Mouse (Mus musculus): Measurements from ENCODE around the gene Rasgrf2. TPM values are rescaled to one million over a fixed set of nuclear protein-coding genes. Genes with fewer than 3 reads are reported as not detected.

Gene Rasgrf2
- polyA plus RNA-seq, 1 experiment from 2014 or later: 0.41 TPM

GRCm38 (mm10) chr13:91884714-91885386, 246.6 kb downstream of the Rasgrf2 start:
- Histone ChIP-seq H3K4me3 (ENCODE audit: low read length) (no peak overlapping the region), H3K9me3 (replicated peaks; ENCODE audit: control insufficient read depth, low read length) (no peaks in the 10 kb centered on the region), H3K36me3 (ENCODE audit: control insufficient read depth, insufficient read depth) (no peaks in the 10 kb centered on the region), H3K9ac (ENCODE audit: low read length) (no peak overlapping the region), H3K27me3 (ENCODE audit: control insufficient read depth, insufficient read depth, low read length) (no peaks in the 10 kb centered on the region), H3K4me2 (ENCODE audit: low read depth, low read length) (no peak overlapping the region), H3K27ac (ENCODE audit: low read length) (no peak overlapping the region), H3K4me1 (ENCODE audit: control insufficient read depth, insufficient read depth, low read length) (no peaks in the 10 kb centered on the region)
- ATAC-seq (replicated peaks; ENCODE audit: extremely low read depth, insufficient read depth, low FRiP score): no peak
- WGBS: 80% methylated on average over 5 of the region's 5 CpGs

GRCm38 (mm10) chr13:91881837-91882480, 249.5 kb downstream of the Rasgrf2 start:
- no peak overlapping the region for H3K4me2 ChIP-seq (ENCODE audit: low read depth, low read length)
- no peaks in the 10 kb centered on the region for H3K9me3 ChIP-seq (replicated peaks; ENCODE audit: control insufficient read depth, low read length)
- no peaks in the 10 kb centered on the region for H3K36me3 ChIP-seq (ENCODE audit: control insufficient read depth, insufficient read depth)
- H3K4me3 ChIP-seq (ENCODE audit: low read length): no peak overlapping the region
- ATAC-seq (replicated peaks; ENCODE audit: extremely low read depth, insufficient read depth, low FRiP score): no peak
- H3K27me3 ChIP-seq (ENCODE audit: control insufficient read depth, insufficient read depth, low read length): no peaks in the 10 kb centered on the region
- 61% methylated on average over 9 of the region's 9 CpGs for WGBS
- H3K27ac ChIP-seq (ENCODE audit: low read length): no peak overlapping the region
- H3K4me1 ChIP-seq (ENCODE audit: control insufficient read depth, insufficient read depth, low read length): peaks cover 13% of the 10 kb centered on the region
- H3K9ac ChIP-seq (ENCODE audit: low read length): no peak overlapping the region

GRCm38 (mm10) chr13:91880256-91880655, 251.2 kb downstream of the Rasgrf2 start:
- Histone ChIP-seq H3K27me3 (ENCODE audit: control insufficient read depth, insufficient read depth, low read length) (no peaks in the 10 kb centered on the region), H3K4me2 (ENCODE audit: low read depth, low read length) (no peak overlapping the region), H3K4me1 (ENCODE audit: control insufficient read depth, insufficient read depth, low read length) (peaks cover 22% of the 10 kb centered on the region), H3K36me3 (ENCODE audit: control insufficient read depth, insufficient read depth) (no peaks in the 10 kb centered on the region), H3K9ac (ENCODE audit: low read length) (no peak overlapping the region), H3K4me3 (ENCODE audit: low read length) (no peak overlapping the region), H3K9me3 (replicated peaks; ENCODE audit: control insufficient read depth, low read length) (no peaks in the 10 kb centered on the region), H3K27ac (ENCODE audit: low read length) (no peak overlapping the region)
- 93% methylated on average over 4 of the region's 4 CpGs for WGBS
- no peak for ATAC-seq (replicated peaks; ENCODE audit: extremely low read depth, insufficient read depth, low FRiP score)

GRCm38 (mm10) chr13:91877996-91878395, 253.5 kb downstream of the Rasgrf2 start:
- Histone ChIP-seq H3K4me2 (ENCODE audit: low read depth, low read length) (peak overlapping the region; percentile 53), H3K27ac (ENCODE audit: low read length) (peak overlapping the region; percentile 92), H3K4me1 (ENCODE audit: control insufficient read depth, insufficient read depth, low read length) (peaks cover 29% of the 10 kb centered on the region), H3K27me3 (ENCODE audit: control insufficient read depth, insufficient read depth, low read length) (no peaks in the 10 kb centered on the region), H3K9me3 (replicated peaks; ENCODE audit: control insufficient read depth, low read length) (no peaks in the 10 kb centered on the region), H3K4me3 (ENCODE audit: low read length) (peak overlapping the region; percentile 18), H3K9ac (ENCODE audit: low read length) (peak overlapping the region; percentile 27; the same call in 1 of the 2 replicates), H3K36me3 (ENCODE audit: control insufficient read depth, insufficient read depth) (no peaks in the 10 kb centered on the region)
- WGBS: 69% methylated on average over 3 of the region's 3 CpGs
- ATAC-seq (replicated peaks; ENCODE audit: extremely low read depth, insufficient read depth, low FRiP score): no peak

GRCm38 (mm10) chr13:91877350-91877749, 254.1 kb downstream of the Rasgrf2 start:
- Histone ChIP-seq H3K4me3 (ENCODE audit: low read length) (peak overlapping the region; percentile 18), H3K9me3 (replicated peaks; ENCODE audit: control insufficient read depth, low read length) (no peaks in the 10 kb centered on the region), H3K36me3 (ENCODE audit: control insufficient read depth, insufficient read depth) (no peaks in the 10 kb centered on the region), H3K4me2 (ENCODE audit: low read depth, low read length) (peak overlapping the region; percentile 53), H3K4me1 (ENCODE audit: control insufficient read depth, insufficient read depth, low read length) (peaks cover 29% of the 10 kb centered on the region), H3K9ac (ENCODE audit: low read length) (peak overlapping the region; percentile 57), H3K27me3 (ENCODE audit: control insufficient read depth, insufficient read depth, low read length) (no peaks in the 10 kb centered on the region), H3K27ac (ENCODE audit: low read length) (peak overlapping the region; percentile 92)
- peak; percentile 86 for ATAC-seq (replicated peaks; ENCODE audit: extremely low read depth, insufficient read depth, low FRiP score)
- WGBS: 38% methylated on average over 10 of the region's 10 CpGs

GRCm38 (mm10) chr13:91876741-91877349, 254.6 kb downstream of the Rasgrf2 start, which contains the start of gene Ckmt2:
Gene Ckmt2 (minus strand): TSS chr13:91876885.
- Histone ChIP-seq H3K4me2 (ENCODE audit: low read depth, low read length) (peak within 1 kb of the TSS; percentile 53), H3K9me3 (replicated peaks; ENCODE audit: control insufficient read depth, low read length) (no peaks in the 10 kb centered on the region), H3K4me1 (ENCODE audit: control insufficient read depth, insufficient read depth, low read length) (peaks cover 29% of the 10 kb centered on the region), H3K4me3 (ENCODE audit: low read length) (peak within 1 kb of the TSS; percentile 18), H3K9ac (ENCODE audit: low read length) (peak within 1 kb of the TSS; percentile 57), H3K27me3 (ENCODE audit: control insufficient read depth, insufficient read depth, low read length) (no peaks in the 10 kb centered on the region), H3K27ac (ENCODE audit: low read length) (peak within 1 kb of the TSS; percentile 92), H3K36me3 (ENCODE audit: control insufficient read depth, insufficient read depth) (no peaks in the 10 kb centered on the region)
- peak; percentile 58 for ATAC-seq (replicated peaks; ENCODE audit: extremely low read depth, insufficient read depth, low FRiP score)
- WGBS: 55% methylated on average over 5 of the region's 5 CpGs

- H3K27ac ChIP-seq (ENCODE audit: low read length): peak overlapping the region; percentile 85
- no peak overlapping the region for H3K4me3 ChIP-seq (ENCODE audit: low read length)
- H3K9ac ChIP-seq (ENCODE audit: low read length): peak overlapping the region; percentile 41; the same call in 1 of the 2 replicates
- peaks cover 29% of the 10 kb centered on the region for H3K4me1 ChIP-seq (ENCODE audit: control insufficient read depth, insufficient read depth, low read length)
- no peaks in the 10 kb centered on the region for H3K27me3 ChIP-seq (ENCODE audit: control insufficient read depth, insufficient read depth, low read length)
- no peak for ATAC-seq (replicated peaks; ENCODE audit: extremely low read depth, insufficient read depth, low FRiP score)
- no peaks in the 10 kb centered on the region for H3K36me3 ChIP-seq (ENCODE audit: control insufficient read depth, insufficient read depth)
- no peaks in the 10 kb centered on the region for H3K9me3 ChIP-seq (replicated peaks; ENCODE audit: control insufficient read depth, low read length)
- 36% methylated on average over 2 of the region's 2 CpGs for WGBS
- peak overlapping the region; percentile 36 for H3K4me2 ChIP-seq (ENCODE audit: low read depth, low read length)
These were observed 255.9 kb downstream of the Rasgrf2 start for GRCm38 (mm10) chr13:91875581-91875980.

- peak overlapping the region; percentile 85 for H3K27ac ChIP-seq (ENCODE audit: low read length)
- no peak for ATAC-seq (replicated peaks; ENCODE audit: extremely low read depth, insufficient read depth, low FRiP score)
- 62% methylated on average over 7 of the region's 7 CpGs for WGBS
- H3K4me1 ChIP-seq (ENCODE audit: control insufficient read depth, insufficient read depth, low read length): peaks cover 29% of the 10 kb centered on the region
- peak overlapping the region; percentile 20; the same call in 1 of the 2 replicates for H3K4me2 ChIP-seq (ENCODE audit: low read depth, low read length)
- H3K27me3 ChIP-seq (ENCODE audit: control insufficient read depth, insufficient read depth, low read length): no peaks in the 10 kb centered on the region
- H3K9ac ChIP-seq (ENCODE audit: low read length): peak overlapping the region; percentile 13; the same call in 1 of the 2 replicates
- H3K9me3 ChIP-seq (replicated peaks; ENCODE audit: control insufficient read depth, low read length): no peaks in the 10 kb centered on the region
- no peaks in the 10 kb centered on the region for H3K36me3 ChIP-seq (ENCODE audit: control insufficient read depth, insufficient read depth)
- H3K4me3 ChIP-seq (ENCODE audit: low read length): no peak overlapping the region
These were observed 256.9 kb downstream of the Rasgrf2 start for GRCm38 (mm10) chr13:91874565-91874964.
